Mouse (Mus musculus) hindbrain, embryonic 13.5 days (tissue): ENCODE measurements around the gene Cnga4. TPM values are rescaled to one million over a fixed set of nuclear protein-coding genes. Genes with fewer than 3 reads are reported as not detected.
"Not testable (repeated sequence)": the region's sequence is repeated elsewhere in the genome, so short reads cannot be mapped to it uniquely, and the experiment has no call there.

Experiments used
- ATAC-seq: fragments of 200-750 bp; cut with Nextera tagmentation; 2 replicates; pipeline ENCODE4 v1.8.0; 2017; ENCODE audit warnings: moderate TSS enrichment; ENCODE audit not compliant: low FRiP score
- H3K27ac ChIP-seq: fragments of 300-500 bp; sonication (generic); 2 replicates; pipeline ENCODE4 v1.5.1; 2015; ENCODE audit warnings: inconsistent platforms, mild to moderate bottlenecking, moderate library complexity
- H3K27me3 ChIP-seq: fragments of 300-500 bp; sonication (generic); 2 replicates; pipeline ENCODE4 v1.6.1; 2015; ENCODE audit warnings: mild to moderate bottlenecking, inconsistent platforms
- H3K36me3 ChIP-seq: fragments of 300-500 bp; sonication (generic); 2 replicates; pipeline ENCODE4 v1.6.1; 2015; ENCODE audit warnings: mild to moderate bottlenecking, inconsistent platforms
- H3K4me1 ChIP-seq: fragments of 300-500 bp; sonication (generic); replicated peaks from 2 replicates; pipeline ENCODE4 v1.6.1; 2015; ENCODE audit warnings: inconsistent platforms
- H3K4me2 ChIP-seq: fragments of 300-500 bp; sonication (generic); 2 replicates; pipeline ENCODE4 v1.6.1; 2015; ENCODE audit warnings: inconsistent platforms, mild to moderate bottlenecking, moderate library complexity
- H3K4me3 ChIP-seq: fragments of 300-500 bp; sonication (generic); 2 replicates; pipeline ENCODE4 v1.5.1; 2015; ENCODE audit warnings: mild to moderate bottlenecking, inconsistent platforms
- H3K9ac ChIP-seq: fragments of 300-500 bp; sonication (generic); 2 replicates; pipeline ENCODE4 v1.6.1; 2015; ENCODE audit warnings: mild to moderate bottlenecking, inconsistent platforms
- H3K9me3 ChIP-seq: fragments of 300-500 bp; sonication (generic); 2 replicates; pipeline ENCODE4 v1.6.1; 2016; ENCODE audit warnings: inconsistent platforms
- WGBS: fragments of 180-500 bp; shearing (Covaris S2); methylation state at CpG from one replicate; pipeline ENCODE4 v1.1.7; 2015; 5-methylcytosine and 5-hydroxymethylcytosine counted together
- polyA plus RNA-seq: library from polyadenylated mRNA; unstranded; fragments of >200 nt; fragmentation: Nextera tagmentation; extraction: Ambion mirVana; gene quantifications from 2 replicates; pipeline ENCODE4 v1.2.1, GENCODE M21; 2015

The Cnga4 gene
- polyA plus RNA-seq, 1 experiment from 2014 or later = 0.16 TPM

DNA sequence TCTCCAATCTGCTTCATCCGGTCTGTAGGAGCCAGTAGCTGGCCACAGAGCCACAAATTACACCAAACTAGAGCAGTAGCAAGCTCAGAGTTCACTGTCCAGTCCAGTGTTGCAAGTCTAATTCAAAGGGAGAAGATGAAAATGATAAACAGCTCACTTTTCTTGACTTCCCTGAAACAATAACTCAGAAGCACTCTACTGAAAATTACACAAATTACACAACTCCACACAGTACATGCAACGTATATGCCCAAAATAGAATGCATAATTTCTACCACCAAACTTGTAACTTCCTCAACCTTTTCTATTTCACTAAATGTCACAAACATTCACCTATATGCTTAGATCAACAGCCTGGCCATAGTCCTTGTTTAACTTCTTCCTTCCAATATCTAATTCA lies 14.1 kb upstream of the Cnga4 start:
- Histone ChIP-seq H3K9me3 (no peaks in the 10 kb centered on the region), H3K4me3 (no peak overlapping the region), H3K36me3 (peaks cover 46% of the 10 kb centered on the region), H3K9ac (no peak overlapping the region), H3K4me2 (no peak overlapping the region), H3K4me1 (0 out of 2 replicates have a peak, but pooled peaks cover 4% of the 10 kb centered on the region), H3K27me3 (no peaks in the 10 kb centered on the region), H3K27ac (no peak overlapping the region)
- no peak for ATAC-seq
- 96% methylated on average over 2 of the region's 2 CpGs for WGBS

DNA sequence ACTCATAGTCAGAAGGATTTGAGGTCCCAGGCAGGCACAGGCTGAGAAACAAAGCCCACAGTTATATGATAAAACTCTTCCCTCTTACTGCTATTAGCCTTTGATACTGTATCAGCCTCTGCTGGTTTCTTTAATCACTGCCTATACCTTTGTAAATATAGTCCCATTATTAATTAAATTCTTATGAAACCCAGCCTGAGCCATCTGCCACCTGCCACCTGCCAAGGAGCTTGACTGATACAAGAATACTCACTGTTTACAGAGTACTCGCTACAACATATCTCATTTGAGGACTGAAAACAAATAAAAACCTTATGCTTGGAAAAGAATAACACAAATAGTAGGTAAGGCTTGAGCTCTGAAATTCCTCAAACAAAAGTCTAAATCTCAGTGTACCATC lies 9.8 kb upstream of the Cnga4 start:
- no peak overlapping the region for H3K4me2 ChIP-seq
- H3K36me3 ChIP-seq = peaks cover 6% of the 10 kb centered on the region
- ATAC-seq = no peak
- H3K9ac ChIP-seq = no peak overlapping the region
- H3K4me3 ChIP-seq = no peak overlapping the region
- 87% methylated on average over 1 of the region's 1 CpGs for WGBS
- H3K9me3 ChIP-seq = no peaks in the 10 kb centered on the region
- no peaks in the 10 kb centered on the region for H3K27me3 ChIP-seq
- no peak overlapping the region for H3K27ac ChIP-seq
- peaks cover 19% of the 10 kb centered on the region for H3K4me1 ChIP-seq

DNA sequence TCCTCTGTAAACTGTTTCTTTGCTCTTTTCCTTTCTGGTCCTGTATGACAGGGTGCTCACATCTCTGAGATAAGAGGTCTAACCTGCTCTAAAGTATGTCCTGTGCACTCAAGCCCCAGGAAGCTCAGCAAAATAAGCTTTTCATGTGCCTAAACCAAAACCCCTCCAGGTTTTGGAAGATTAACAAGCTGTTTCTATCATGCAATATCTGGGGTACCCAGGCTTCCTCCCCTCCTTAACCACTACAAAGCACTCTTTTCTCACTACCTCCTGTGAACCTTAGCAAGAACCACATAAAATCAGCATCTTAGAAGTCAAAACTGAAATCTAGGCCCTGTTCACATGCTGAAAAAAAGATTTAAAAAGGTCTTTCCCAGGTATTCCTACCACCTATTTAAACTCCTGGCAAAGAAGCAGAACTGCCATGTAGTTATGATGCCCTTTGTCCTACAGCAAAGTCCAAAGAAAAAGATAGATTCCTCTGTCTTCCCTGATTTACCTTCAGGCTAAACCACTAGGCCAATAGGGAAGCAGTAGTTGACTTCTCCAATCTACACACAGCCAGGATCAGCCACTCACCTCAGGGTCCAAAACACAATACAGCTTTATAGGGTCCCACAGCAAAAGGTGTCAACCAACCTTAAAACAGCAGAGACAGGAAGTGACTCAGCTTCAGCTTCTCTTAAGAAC lies 9.1 kb upstream of the Cnga4 start:
- ATAC-seq = no peak
- no peak overlapping the region for H3K4me2 ChIP-seq
- H3K4me3 ChIP-seq = no peak overlapping the region
- peaks cover 19% of the 10 kb centered on the region for H3K4me1 ChIP-seq
- no peak overlapping the region for H3K27ac ChIP-seq
- no peaks in the 10 kb centered on the region for H3K27me3 ChIP-seq
- no peaks in the 10 kb centered on the region; the same call in none of the 2 replicates for H3K36me3 ChIP-seq
- H3K9ac ChIP-seq = no peak overlapping the region
- no peaks in the 10 kb centered on the region for H3K9me3 ChIP-seq

DNA sequence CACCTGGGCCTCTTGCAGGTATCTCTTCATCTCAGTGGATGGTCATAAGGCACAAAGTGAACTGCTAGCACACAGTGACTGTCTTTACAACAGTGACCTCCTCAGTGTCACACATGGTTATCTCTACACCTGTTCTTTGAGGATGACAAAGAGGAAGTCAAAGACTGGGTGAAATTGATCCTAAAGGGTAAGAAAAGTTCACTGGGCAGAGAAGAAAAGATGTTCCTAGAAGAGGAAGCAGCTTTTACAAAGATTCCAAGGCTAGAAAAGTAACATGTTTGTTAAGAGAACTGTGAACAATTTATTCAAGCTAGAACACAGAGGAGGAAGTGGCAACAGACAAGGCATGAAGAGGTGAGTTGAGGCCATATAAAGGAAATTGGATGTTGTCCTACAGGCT lies 8.2 kb upstream of the Cnga4 start:
- peaks cover 24% of the 10 kb centered on the region for H3K4me1 ChIP-seq
- H3K9ac ChIP-seq = no peak overlapping the region
- no peak overlapping the region for H3K4me2 ChIP-seq
- ATAC-seq = no peak
- H3K27ac ChIP-seq = no peak overlapping the region
- H3K36me3 ChIP-seq = no peaks in the 10 kb centered on the region; the same call in none of the 2 replicates
- no peaks in the 10 kb centered on the region for H3K9me3 ChIP-seq
- H3K27me3 ChIP-seq = no peaks in the 10 kb centered on the region
- H3K4me3 ChIP-seq = no peak overlapping the region

DNA sequence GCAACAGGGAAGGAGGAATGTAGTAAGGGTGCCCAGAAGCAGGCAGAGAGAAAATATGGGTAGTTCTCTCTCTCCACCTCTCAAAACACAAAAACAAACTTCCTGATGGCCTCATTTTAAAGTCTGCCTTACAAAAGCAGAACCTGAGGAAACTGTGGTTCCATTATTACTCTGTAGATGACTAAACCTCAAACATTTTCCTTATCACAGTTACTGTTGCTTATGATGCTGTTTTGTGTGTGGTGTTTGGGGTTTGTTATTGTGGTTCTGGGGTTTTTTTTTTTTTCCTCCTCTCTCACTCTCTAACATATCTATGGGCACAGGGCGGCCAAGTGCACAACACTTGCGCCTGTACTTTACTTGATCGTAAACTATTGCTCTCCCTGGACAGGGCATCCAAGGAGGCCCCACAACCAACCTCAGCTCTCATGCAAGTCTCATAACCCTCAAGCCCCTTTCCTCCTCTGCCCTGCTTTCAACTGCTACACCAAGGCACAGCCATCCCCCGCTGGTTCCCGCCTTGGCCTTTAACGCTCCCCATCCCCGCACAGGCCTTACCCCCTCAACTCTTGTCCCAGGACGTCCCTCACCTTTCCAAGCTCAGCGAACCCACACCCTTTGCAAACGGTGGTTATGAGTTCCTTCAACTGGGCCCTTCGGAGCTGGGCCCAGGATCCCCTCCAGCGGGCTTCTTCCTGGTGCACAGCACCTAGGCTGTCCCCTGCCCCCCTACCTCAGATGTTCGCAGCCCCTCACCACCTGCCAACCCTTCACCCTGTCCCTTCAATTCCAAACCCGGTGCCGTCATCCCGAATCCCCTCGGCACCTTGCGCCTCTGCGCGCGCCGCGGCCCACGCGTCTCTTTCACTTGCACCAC lies 5.1 kb upstream of the Cnga4 start:
- ATAC-seq = no peak
- Histone ChIP-seq H3K4me1 (peaks cover 26% of the 10 kb centered on the region), H3K4me3 (peak overlapping the region; percentile 60), H3K9ac (peak overlapping the region; percentile 86), H3K9me3 (no peaks in the 10 kb centered on the region), H3K27me3 (no peaks in the 10 kb centered on the region), H3K4me2 (peak overlapping the region; percentile 87), H3K36me3 (no peaks in the 10 kb centered on the region; the same call in none of the 2 replicates), H3K27ac (peak overlapping the region; percentile 72)
- WGBS = under 1% methylated on average over 25 of the region's 25 CpGs

DNA sequence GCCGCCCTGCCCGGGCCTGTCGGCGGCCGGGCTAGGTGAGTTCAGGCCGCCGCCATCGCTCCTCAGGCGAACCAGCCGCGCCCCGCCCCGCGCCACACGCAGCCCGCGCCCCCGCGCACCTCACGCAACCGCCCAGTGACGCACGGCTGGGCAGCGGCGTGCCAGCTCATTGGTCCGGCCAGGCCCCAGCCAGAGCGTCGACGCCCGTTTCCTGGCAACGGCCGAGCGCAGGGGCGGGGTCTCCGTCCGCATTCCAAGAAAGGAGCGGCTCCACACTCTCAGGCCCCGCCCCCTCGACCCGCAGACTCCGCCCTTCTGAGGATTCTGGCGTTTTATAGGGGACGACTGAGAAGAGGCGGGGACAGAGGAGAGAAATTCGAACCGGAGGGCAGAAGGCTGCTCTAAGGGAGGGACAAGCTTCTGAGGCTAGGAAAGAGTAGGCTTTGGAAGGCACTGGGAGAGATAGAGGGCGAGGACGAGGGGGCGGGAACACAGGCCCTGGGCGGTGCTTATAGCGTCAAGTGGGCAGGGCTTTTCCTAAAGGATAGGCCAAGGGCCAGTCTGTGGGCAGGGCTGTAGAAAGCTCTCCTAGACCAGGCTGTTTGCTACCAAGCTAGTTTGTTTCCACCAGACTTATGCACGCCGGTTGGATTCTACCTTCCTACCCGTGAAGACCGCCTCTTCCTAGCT lies 4.3 kb upstream of the Cnga4 start, which contains the start of gene Fam160a2:
TSS of gene Fam160a2 (minus strand) at position 120 of the 690 bp plus-strand sequence.
- H3K4me1 ChIP-seq = peaks cover 23% of the 10 kb centered on the region
- H3K4me2 ChIP-seq = peak within 1 kb of the TSS; percentile 87
- peak within 1 kb of the TSS; percentile 86 for H3K9ac ChIP-seq
- H3K9me3 ChIP-seq = no peaks in the 10 kb centered on the region
- H3K36me3 ChIP-seq = no peaks in the 10 kb centered on the region; the same call in none of the 2 replicates
- under 1% methylated on average over 55 of the region's 55 CpGs for WGBS
- H3K4me3 ChIP-seq = peak within 1 kb of the TSS; percentile 60
- no peaks in the 10 kb centered on the region for H3K27me3 ChIP-seq
- peak within 1 kb of the TSS; percentile 77 for H3K27ac ChIP-seq
- ATAC-seq = peak; percentile 99

DNA sequence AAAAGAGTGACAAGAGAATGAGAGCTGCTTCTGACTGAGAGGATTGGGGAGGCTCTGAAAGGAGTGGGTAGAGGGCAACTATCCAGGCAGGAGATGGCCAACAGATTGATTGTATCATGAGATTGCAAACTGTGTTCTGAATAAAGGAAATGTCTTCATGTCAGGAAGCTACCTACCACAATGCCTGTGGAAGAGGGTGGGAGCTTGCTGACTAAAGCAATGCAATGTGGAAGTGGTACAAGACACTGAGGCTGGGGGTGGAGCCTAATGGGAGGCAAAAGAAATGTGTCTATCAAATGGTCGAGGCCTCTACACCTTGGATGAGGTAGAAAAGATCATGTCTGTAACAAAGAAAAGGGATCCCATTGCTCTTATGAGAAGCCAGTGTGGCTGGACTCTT lies 2.0 kb downstream of the Cnga4 start:
- H3K9ac ChIP-seq = no peak overlapping the region
- H3K4me2 ChIP-seq = no peak overlapping the region
- no peaks in the 10 kb centered on the region for H3K27me3 ChIP-seq
- 0 out of 2 replicates have a peak, but pooled peaks cover under 1% of the 10 kb centered on the region for H3K4me1 ChIP-seq
- ATAC-seq = no peak
- H3K9me3 ChIP-seq = no peaks in the 10 kb centered on the region
- 67% methylated on average over 1 of the region's 1 CpGs for WGBS
- no peak overlapping the region for H3K27ac ChIP-seq
- no peaks in the 10 kb centered on the region for H3K36me3 ChIP-seq
- H3K4me3 ChIP-seq = no peak overlapping the region

DNA sequence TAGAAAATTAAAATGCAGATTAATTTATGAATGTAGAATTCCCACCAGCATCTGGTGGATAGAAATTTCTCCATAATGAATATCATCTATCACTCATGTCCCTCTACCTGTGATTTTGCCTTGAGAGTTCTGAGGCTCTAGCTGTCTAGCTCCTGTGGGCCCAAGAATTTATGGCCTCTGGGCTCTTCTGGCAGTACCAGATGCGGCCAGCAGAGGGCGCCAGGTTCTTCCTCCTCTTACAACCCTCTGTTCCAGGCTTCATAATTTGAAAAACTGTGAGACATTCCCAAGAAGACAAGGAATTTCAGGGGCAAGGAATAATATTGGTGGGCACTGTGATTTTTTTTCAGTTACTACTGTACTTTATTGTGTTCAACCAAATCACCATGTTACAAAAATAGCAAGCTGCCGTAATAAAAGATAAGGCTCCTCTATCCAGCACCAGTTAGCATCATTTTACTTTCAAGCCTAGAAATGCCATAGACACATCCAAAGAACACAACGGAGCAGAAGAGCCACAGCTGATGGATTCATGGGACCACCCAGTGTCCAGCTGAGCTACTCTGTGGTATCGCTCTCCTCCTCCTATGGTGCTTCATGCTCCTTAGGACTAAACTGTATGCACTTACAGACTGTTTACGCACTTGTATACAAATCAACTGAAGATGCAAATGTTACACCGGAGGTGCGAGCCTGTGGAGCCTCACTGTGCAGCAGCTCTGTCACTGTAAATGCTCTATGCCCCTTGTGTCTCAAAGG lies 7.7 kb downstream of the Cnga4 start:
- H3K9ac ChIP-seq, H3K4me2 ChIP-seq, H3K4me3 ChIP-seq, H3K36me3 ChIP-seq, H3K4me1 ChIP-seq, H3K9me3 ChIP-seq, H3K27ac ChIP-seq, H3K27me3 ChIP-seq: not testable (repeated sequence)
- WGBS = 62% methylated on average over 8 of the region's 8 CpGs
- peak; percentile 29; the same call in 1 of the 2 replicates for ATAC-seq

DNA sequence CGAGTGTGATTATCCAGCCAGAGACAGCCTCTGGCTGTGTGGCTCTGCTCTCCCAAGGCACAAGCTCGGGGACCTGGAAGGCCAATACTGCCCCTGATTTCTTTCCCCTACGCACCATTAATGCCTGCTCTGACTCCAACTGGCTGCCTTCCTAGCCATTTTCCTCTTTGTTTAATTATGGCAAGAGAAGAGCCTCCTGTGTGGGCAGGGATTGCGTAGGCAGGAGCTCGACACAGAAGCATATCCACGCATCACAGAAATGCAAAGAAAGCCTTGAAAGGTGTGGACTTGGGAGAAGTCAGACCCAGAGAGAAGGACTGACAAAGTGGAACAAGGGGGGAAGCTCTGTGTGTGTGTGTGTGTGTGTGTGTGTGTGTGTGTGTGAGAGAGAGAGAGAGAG lies 10.0 kb downstream of the Cnga4 start:
- no peak for ATAC-seq
- no peak overlapping the region for H3K4me3 ChIP-seq
- H3K27me3 ChIP-seq = no peaks in the 10 kb centered on the region
- no peak overlapping the region for H3K4me2 ChIP-seq
- H3K36me3 ChIP-seq = no peaks in the 10 kb centered on the region
- H3K4me1 ChIP-seq = no peaks in the 10 kb centered on the region
- H3K9me3 ChIP-seq = no peaks in the 10 kb centered on the region
- no peak overlapping the region for H3K27ac ChIP-seq
- H3K9ac ChIP-seq = no peak overlapping the region
- 64% methylated on average over 6 of the region's 6 CpGs for WGBS

DNA sequence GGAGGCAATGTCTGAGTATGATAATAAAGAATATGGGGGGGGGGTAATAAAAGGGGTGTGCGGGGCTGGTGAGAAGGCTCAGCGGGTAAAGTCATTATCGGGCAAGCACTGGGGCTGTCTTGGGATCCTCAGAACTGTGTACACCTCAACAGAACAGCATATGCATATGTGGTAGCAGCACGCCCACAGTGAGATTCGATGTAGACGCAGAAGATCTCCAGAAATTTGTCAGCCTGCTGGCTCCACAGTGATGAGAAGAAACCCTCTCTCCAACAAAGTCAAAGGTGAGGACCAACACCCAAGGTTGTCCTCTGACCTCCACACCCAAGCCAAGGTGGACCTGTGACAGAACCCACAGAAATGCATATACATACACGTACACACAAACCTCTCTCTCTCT lies 12.2 kb downstream of the Cnga4 start:
- H3K9me3 ChIP-seq = no peaks in the 10 kb centered on the region
- H3K4me3 ChIP-seq = no peak overlapping the region
- H3K4me2 ChIP-seq = no peak overlapping the region
- WGBS = 94% methylated on average over 7 of the region's 7 CpGs
- no peaks in the 10 kb centered on the region for H3K27me3 ChIP-seq
- ATAC-seq = no peak
- H3K4me1 ChIP-seq = no peaks in the 10 kb centered on the region
- no peak overlapping the region for H3K9ac ChIP-seq
- H3K27ac ChIP-seq = no peak overlapping the region
- H3K36me3 ChIP-seq = no peaks in the 10 kb centered on the region

DNA sequence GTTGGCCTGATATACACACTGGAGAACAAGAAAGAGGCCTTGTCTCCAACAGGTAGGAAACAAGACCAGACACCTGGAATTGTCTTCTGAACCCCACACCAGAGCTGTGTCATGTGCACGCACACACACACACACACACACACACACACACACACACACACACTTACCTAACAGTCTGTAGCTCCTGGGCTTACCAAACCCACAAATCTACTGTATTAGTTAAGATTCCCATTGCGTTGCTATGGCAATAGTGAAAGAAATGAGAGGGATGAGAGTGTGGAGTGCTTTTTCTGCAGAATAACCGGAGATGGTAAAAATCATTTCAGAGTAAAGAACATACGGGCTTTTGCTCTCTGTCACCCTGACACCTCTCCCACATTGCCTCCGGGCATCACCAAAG lies 13.7 kb downstream of the Cnga4 start:
- Histone ChIP-seq H3K27ac (no peak overlapping the region), H3K27me3 (no peaks in the 10 kb centered on the region), H3K4me1 (no peaks in the 10 kb centered on the region), H3K4me2 (no peak overlapping the region), H3K36me3 (no peaks in the 10 kb centered on the region), H3K4me3 (no peak overlapping the region), H3K9me3 (no peaks in the 10 kb centered on the region), H3K9ac (no peak overlapping the region)
- no peak for ATAC-seq
- WGBS = 66% methylated on average over 5 of the region's 5 CpGs

DNA sequence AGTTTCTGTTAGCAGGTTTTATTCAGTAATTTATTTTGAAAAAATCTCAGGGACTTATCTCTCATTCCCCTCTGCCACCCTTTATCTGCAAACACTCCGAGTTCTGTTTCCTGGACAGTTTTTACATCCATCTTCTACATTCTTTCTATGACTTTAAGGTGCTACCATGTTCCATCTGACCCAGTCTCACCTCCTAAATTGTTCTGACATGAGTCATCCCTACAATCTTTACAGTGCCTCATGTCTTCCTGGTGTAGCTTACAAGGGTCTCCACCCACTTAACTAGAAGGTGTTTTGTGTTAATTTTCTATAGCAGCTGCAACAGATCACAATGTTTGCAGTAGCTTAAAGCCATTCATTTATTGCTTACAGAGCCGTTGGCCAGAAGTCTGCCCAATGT lies 16.5 kb downstream of the Cnga4 start:
- Histone ChIP-seq H3K9ac (no peak overlapping the region), H3K9me3 (no peaks in the 10 kb centered on the region), H3K27me3 (peaks cover 27% of the 10 kb centered on the region), H3K4me3 (no peak overlapping the region), H3K4me2 (no peak overlapping the region), H3K27ac (no peak overlapping the region), H3K36me3 (no peaks in the 10 kb centered on the region), H3K4me1 (peaks cover 9% of the 10 kb centered on the region)
- ATAC-seq = no peak
- WGBS = 74% methylated on average over 2 of the region's 2 CpGs
